Mouse (Mus musculus): ENCODE results near the gene Pitpnm2.

DNA sequence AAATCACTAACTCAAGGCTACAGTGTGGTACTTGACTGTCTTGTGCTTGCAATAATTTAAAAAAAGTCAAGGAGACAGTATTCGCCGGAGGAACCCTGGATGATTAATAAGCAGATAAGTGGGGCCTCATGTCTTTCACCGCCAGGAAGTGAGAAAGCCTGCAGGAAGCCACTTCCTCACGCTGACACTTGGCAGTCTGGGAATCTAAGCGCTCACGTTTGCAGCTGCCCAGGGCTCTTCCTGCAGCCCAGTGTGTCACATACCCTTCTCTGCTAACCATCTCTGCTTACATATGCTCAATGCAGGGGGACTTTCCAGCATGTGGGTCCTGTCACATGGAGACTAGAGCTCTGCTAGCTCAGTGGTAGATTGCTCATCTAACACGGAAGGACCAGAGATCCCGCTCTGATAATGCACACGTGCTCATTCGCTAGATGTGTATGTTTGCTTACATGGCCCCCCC, 174.7 kb downstream of the Pitpnm2 start:
- TF ChIP-seq POLR2A (IDR thresholded peaks at IDR 0.05; ENCODE audit: extremely low read depth, insufficient read depth, low read length) (no peak), CTCF (IDR thresholded peaks at IDR 0.05; ENCODE audit: extremely low read depth, insufficient read depth, low read length) (no peak)

All from cortical plate, adult 2 months (tissue).